Mouse (Mus musculus) E14TG2a.4 (cell line): ENCODE results near the gene Rpgr.

Experiments used
- CTCF ChIP-seq: conservative IDR thresholded peaks from 2 replicates; pipeline ENCODE4 v1.5.1; 2014; ENCODE audit warnings: low read length
- NANOG ChIP-seq: IDR thresholded peaks from 2 replicates; pipeline ENCODE4 v1.6.1; 2014; ENCODE audit warnings: borderline replicate concordance, low read length, mixed read lengths
- POU5F1 ChIP-seq: IDR thresholded peaks from 2 replicates; pipeline ENCODE4 v1.6.1; 2014; ENCODE audit warnings: low read length, borderline replicate concordance

DNA sequence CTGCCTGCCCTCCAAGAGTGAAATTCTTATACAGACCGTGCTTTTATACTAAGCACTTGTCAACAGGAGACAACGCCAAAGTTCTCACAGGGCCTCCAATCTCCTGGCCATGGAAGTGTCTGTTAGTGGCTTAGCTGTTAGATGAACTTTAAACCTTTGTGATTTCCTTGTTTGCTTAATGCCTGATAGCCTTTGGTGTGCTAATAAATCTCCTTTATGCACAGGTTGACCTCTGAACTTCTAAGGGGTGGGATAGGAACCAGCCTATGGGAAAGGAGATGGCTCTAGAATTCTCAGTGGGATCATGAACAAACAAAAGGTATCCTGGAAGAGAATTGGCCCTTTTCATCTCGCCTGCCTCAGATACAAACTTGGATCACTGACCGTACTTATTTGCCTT is 22.8 kb upstream of the Rpgr start:
- TF ChIP-seq CTCF (no peak), POU5F1 (no peak), NANOG (no peak)
